Mouse (Mus musculus) heart, adult 2 months (tissue): Measurements from ENCODE around the gene Ndufa6. TPM values are rescaled to one million over a fixed set of nuclear protein-coding genes. Genes with fewer than 3 reads are reported as not detected.

Source experiments
- DNase-seq, 2 experiments: peaks; one replicate each; pipeline ENCODE4 v3.0.0; 2021
- H3K27ac ChIP-seq: fragments of 200-600 bp; 2 replicates; pipeline ENCODE4 v1.8.1; 2022
- H3K27me3 ChIP-seq: fragments of 200-500 bp; 2 replicates; pipeline ENCODE4 v1.6.1; 2012; ENCODE audit warnings: mild to moderate bottlenecking, low read length, inconsistent platforms, mixed read lengths; ENCODE audit not compliant: control insufficient read depth, insufficient read depth
- H3K36me3 ChIP-seq: fragments of 200-500 bp; 2 replicates; pipeline ENCODE4 v1.6.1; 2012; ENCODE audit warnings: low read length, inconsistent platforms; ENCODE audit not compliant: control insufficient read depth, insufficient read depth
- H3K4me1 ChIP-seq: fragments of 200-500 bp; 2 replicates; pipeline ENCODE4 v1.6.1; 2011; ENCODE audit warnings: low read length; ENCODE audit not compliant: control insufficient read depth, insufficient read depth
- H3K4me3 ChIP-seq: fragments of 200-600 bp; 2 replicates; pipeline ENCODE4 v1.8.1; 2022
- H3K79me2 ChIP-seq: fragments of 200-500 bp; replicated peaks from 2 replicates; pipeline ENCODE4 v1.6.1; 2012; ENCODE audit warnings: mild to moderate bottlenecking, inconsistent platforms, low read length, moderate library complexity, mixed read lengths; ENCODE audit not compliant: control insufficient read depth, insufficient read depth
- H3K9ac ChIP-seq: fragments of 200-500 bp; 2 replicates; pipeline ENCODE4 v1.6.1; 2012; ENCODE audit warnings: low read depth, mild to moderate bottlenecking, control low read depth, inconsistent platforms, low read length, mixed read lengths
- CTCF ChIP-seq: fragments of 200-600 bp; IDR thresholded peaks from 2 replicates; pipeline ENCODE4 v1.8.1; 2022; ENCODE audit warnings: antibody characterized with exemption, mild to moderate bottlenecking, moderate library complexity
- EP300 ChIP-seq: fragments of 200-500 bp; IDR thresholded peaks from 2 replicates; pipeline ENCODE4 v1.6.1; 2011; ENCODE audit warnings: low read depth, low read length, control low read depth; ENCODE audit not compliant: insufficient read depth
- POLR2A ChIP-seq: fragments of 200-500 bp; IDR thresholded peaks from 2 replicates; pipeline ENCODE4 v1.6.1; 2011; ENCODE audit warnings: mild to moderate bottlenecking, low read depth, low read length, control low read depth; ENCODE audit not compliant: insufficient read depth
- WGBS: fragments of 180-500 bp; shearing (Covaris S2); methylation state at CpG from one replicate; pipeline ENCODE4 v1.1.7; 2018; 5-methylcytosine and 5-hydroxymethylcytosine counted together
- intact Hi-C: fragments of 180-260 bp; cut with DNase I; formaldehyde crosslinking; loops from one replicate; pipeline ENCODE4 v1.15.1; 2025
- polyA plus RNA-seq: library from polyadenylated mRNA; depleted of rRNA; stranded (reverse); fragments of >200 nt; gene quantifications from 2 replicates; pipeline ENCODE4 v1.2.3, GENCODE M21; 2012
- total RNA-seq, 2 experiments: library from RNA; stranded (reverse); gene quantifications; 2 replicates each; pipeline ENCODE4 v1.2.3; 2021

Gene Ndufa6
- total and polyA plus RNA-seq, 3 experiments = 609 to 775 (median 659) TPM

- no peak for TF ChIP-seq CTCF
- TF ChIP-seq EP300 = no peak
- no peak for TF ChIP-seq POLR2A
- WGBS = 46% methylated on average over 15 of the region's 15 CpGs
- intact Hi-C loops = no loop called here
- peak overlapping the region; percentile 99 for H3K27ac ChIP-seq
- peaks cover 20% of the 10 kb centered on the region for H3K4me1 ChIP-seq
- DNase-seq = peak; percentile 33 to 54
- H3K4me3 ChIP-seq = peak overlapping the region; percentile 60
- peak overlapping the region; percentile 34 for H3K9ac ChIP-seq
- H3K36me3 ChIP-seq = peaks cover 3% of the 10 kb centered on the region
- H3K27me3 ChIP-seq = no peaks in the 10 kb centered on the region
- no peaks in the 10 kb centered on the region for H3K79me2 ChIP-seq
Measured at GRCm38 (mm10) chr15:82378261-82379180, 24.4 kb upstream of the Ndufa6 start.

- H3K27ac ChIP-seq = peak overlapping the region; percentile 99
- H3K4me1 ChIP-seq = peaks cover 20% of the 10 kb centered on the region
- peaks cover 3% of the 10 kb centered on the region for H3K36me3 ChIP-seq
- H3K27me3 ChIP-seq = no peaks in the 10 kb centered on the region
- DNase-seq = no peak
- 58% methylated on average over 5 of the region's 5 CpGs for WGBS
- intact Hi-C loops = loop anchor here (2.0 kb wide), 1 partner anchor 19 kb away; no protein-coding TSS in a partner anchor
- peak overlapping the region; percentile 13 for H3K9ac ChIP-seq
- peak overlapping the region; percentile 11; the same call in 1 of the 2 replicates for H3K4me3 ChIP-seq
- H3K79me2 ChIP-seq = no peaks in the 10 kb centered on the region
- TF ChIP-seq EP300 (no peak), CTCF (no peak), POLR2A (no peak)
Measured at GRCm38 (mm10) chr15:82377701-82378100, 23.6 kb upstream of the Ndufa6 start.

GRCm38 (mm10) chr15:82376393-82377138 is 22.4 kb upstream of the Ndufa6 start:
- peak overlapping the region; percentile 47 for H3K9ac ChIP-seq
- intact Hi-C loops = loop anchor here (2.0 kb wide), 1 partner anchor 18 kb away; no protein-coding TSS in a partner anchor
- peaks cover 3% of the 10 kb centered on the region for H3K36me3 ChIP-seq
- TF ChIP-seq CTCF = no peak
- TF ChIP-seq EP300 = peak; percentile 97
- TF ChIP-seq POLR2A = peak; percentile 54; the same call in 1 of the 2 replicates
- peak overlapping the region; percentile 17; the same call in 1 of the 2 replicates for H3K4me3 ChIP-seq
- no peaks in the 10 kb centered on the region for H3K79me2 ChIP-seq
- H3K4me1 ChIP-seq = peaks cover 20% of the 10 kb centered on the region
- 35% methylated on average over 17 of the region's 17 CpGs for WGBS
- H3K27ac ChIP-seq = peak overlapping the region; percentile 99
- peak; percentile 69 to 86 for DNase-seq
- H3K27me3 ChIP-seq = no peaks in the 10 kb centered on the region

- DNase-seq = no peak
- Histone ChIP-seq H3K36me3 (peaks cover 3% of the 10 kb centered on the region), H3K4me3 (peak overlapping the region; percentile 17; the same call in 1 of the 2 replicates), H3K79me2 (no peaks in the 10 kb centered on the region), H3K27ac (peak overlapping the region; percentile 99), H3K27me3 (no peaks in the 10 kb centered on the region), H3K4me1 (peaks cover 18% of the 10 kb centered on the region), H3K9ac (peak overlapping the region; percentile 47)
- intact Hi-C loops = loop anchor here (2.0 kb wide), 1 partner anchor 17 kb away; no protein-coding TSS in a partner anchor
- WGBS = 78% methylated on average over 9 of the region's 9 CpGs
- TF ChIP-seq EP300 (no peak), POLR2A (no peak), CTCF (no peak)
Measured at GRCm38 (mm10) chr15:82375855-82376254, 21.7 kb upstream of the Ndufa6 start.

GRCm38 (mm10) chr15:82374437-82374836 is 20.3 kb upstream of the Ndufa6 start:
- no peak overlapping the region for H3K4me3 ChIP-seq
- TF ChIP-seq EP300 = no peak
- TF ChIP-seq POLR2A = no peak
- TF ChIP-seq CTCF = no peak
- H3K36me3 ChIP-seq = peaks cover 3% of the 10 kb centered on the region
- intact Hi-C loops = no loop called here
- no peak overlapping the region for H3K9ac ChIP-seq
- H3K79me2 ChIP-seq = no peaks in the 10 kb centered on the region
- no peaks in the 10 kb centered on the region for H3K27me3 ChIP-seq
- 91% methylated on average over 5 of the region's 5 CpGs for WGBS
- DNase-seq = no peak
- peaks cover 17% of the 10 kb centered on the region for H3K4me1 ChIP-seq
- H3K27ac ChIP-seq = no peak overlapping the region
